Mouse (Mus musculus) forebrain, embryonic 13.5 days (tissue): Measurements from ENCODE around the gene Tbc1d22a. TPM values are rescaled to one million over a fixed set of nuclear protein-coding genes. Genes with fewer than 3 reads are reported as not detected.
"Not testable (repeated sequence)": the region's sequence is repeated elsewhere in the genome, so short reads cannot be mapped to it uniquely, and the experiment has no call there.

ENCODE experiments used
- ATAC-seq: fragments of 200-750 bp; cut with Nextera tagmentation; 2 replicates; pipeline ENCODE4 v1.8.0; 2017
- H3K27ac ChIP-seq: fragments of 300-500 bp; sonication (generic); 2 replicates; pipeline ENCODE4 v1.5.1; 2015; ENCODE audit warnings: inconsistent platforms, mild to moderate bottlenecking, moderate library complexity
- H3K27me3 ChIP-seq: fragments of 300-500 bp; sonication (generic); 2 replicates; pipeline ENCODE4 v1.6.1; 2015; ENCODE audit warnings: mild to moderate bottlenecking, inconsistent platforms
- H3K36me3 ChIP-seq: fragments of 300-500 bp; sonication (generic); 2 replicates; pipeline ENCODE4 v1.6.1; 2015; ENCODE audit warnings: mild to moderate bottlenecking, inconsistent platforms; ENCODE audit not compliant: poor library complexity, severe bottlenecking
- H3K4me1 ChIP-seq: fragments of 300-500 bp; sonication (generic); 2 replicates; pipeline ENCODE4 v1.6.1; 2015; ENCODE audit warnings: inconsistent platforms
- H3K4me2 ChIP-seq: fragments of 300-500 bp; sonication (generic); 2 replicates; pipeline ENCODE4 v1.6.1; 2015; ENCODE audit warnings: inconsistent platforms, mild to moderate bottlenecking, moderate library complexity
- H3K4me3 ChIP-seq: fragments of 300-500 bp; sonication (generic); 2 replicates; pipeline ENCODE4 v1.5.1; 2015; ENCODE audit warnings: mild to moderate bottlenecking, inconsistent platforms
- H3K9ac ChIP-seq: fragments of 300-500 bp; sonication (generic); 2 replicates; pipeline ENCODE4 v1.6.1; 2015; ENCODE audit warnings: mild to moderate bottlenecking, inconsistent platforms
- H3K9me3 ChIP-seq: fragments of 300-500 bp; sonication (generic); replicated peaks from 2 replicates; pipeline ENCODE4 v1.6.1; 2016; ENCODE audit warnings: inconsistent platforms
- WGBS: fragments of 180-500 bp; shearing (Covaris S2); methylation state at CpG from one replicate; pipeline ENCODE4 v1.1.7; 2015; 5-methylcytosine and 5-hydroxymethylcytosine counted together
- polyA plus RNA-seq: library from polyadenylated mRNA; unstranded; fragments of >200 nt; fragmentation: Nextera tagmentation; extraction: Ambion mirVana; gene quantifications from 2 replicates; pipeline ENCODE4 v1.2.1, GENCODE M21; 2015

The Tbc1d22a gene
- polyA plus RNA-seq, 1 experiment from 2014 or later, result 10.1 TPM

- Histone ChIP-seq H3K27me3 (no peaks in the 10 kb centered on the region), H3K9ac (peak overlapping the region; percentile 96), H3K4me2 (peak overlapping the region; percentile 79), H3K36me3 (no peaks in the 10 kb centered on the region), H3K4me1 (peaks cover 50% of the 10 kb centered on the region), H3K27ac (no peak overlapping the region), H3K4me3 (peak overlapping the region; percentile 88), H3K9me3 (no peaks in the 10 kb centered on the region)
- 84% methylated on average over 5 of the region's 5 CpGs for WGBS
- ATAC-seq, result no peak
These were observed 30.2 kb upstream of the Tbc1d22a start for GRCm38 (mm10) chr15:86184071-86184470.

DNA sequence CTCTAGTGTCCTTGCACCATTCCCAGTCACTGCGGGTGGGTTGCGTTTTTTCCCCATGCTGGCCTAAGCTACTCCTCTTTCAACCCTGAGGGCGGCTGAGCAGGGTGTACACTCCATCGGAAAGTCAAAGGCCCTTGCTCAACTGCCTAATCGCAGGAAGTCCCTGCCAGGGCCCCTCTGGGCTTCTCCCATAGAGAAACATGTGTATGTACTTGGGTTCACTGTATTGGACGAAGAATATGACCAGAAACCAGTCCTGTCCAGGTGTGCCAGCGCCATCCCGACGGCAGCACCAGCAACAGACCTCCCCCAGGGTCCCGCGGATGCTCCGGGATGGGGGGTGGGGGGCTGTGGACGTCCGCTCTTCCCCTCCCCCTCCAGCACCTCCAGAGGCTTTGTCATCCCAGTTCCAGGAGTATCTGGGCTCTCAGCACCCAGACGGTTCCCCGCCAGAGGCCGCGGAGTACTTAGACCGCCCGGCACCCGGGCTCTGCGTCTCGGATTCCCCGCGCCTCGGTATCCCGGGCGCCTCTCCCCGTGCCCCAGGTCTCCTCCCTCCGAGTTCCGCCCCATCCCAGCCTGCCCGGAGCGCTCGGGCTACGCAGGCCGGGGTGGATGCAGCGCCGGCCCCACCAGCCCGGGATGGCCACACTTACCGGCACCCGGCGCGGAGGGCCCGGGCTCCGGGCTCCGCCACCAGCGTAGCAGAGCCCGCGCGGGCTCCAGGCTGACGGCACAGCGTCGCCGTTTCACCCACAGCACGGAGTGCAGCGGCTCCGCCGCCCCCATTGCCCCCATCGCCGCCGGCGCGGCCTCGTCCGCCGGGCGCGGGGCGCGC lies 29.2 kb upstream of the Tbc1d22a start:
- H3K4me2 ChIP-seq, result peak overlapping the region; percentile 79
- peak; percentile 73 for ATAC-seq
- peak overlapping the region; percentile 77 for H3K27ac ChIP-seq
- WGBS, result under 1% methylated on average over 70 of the region's 70 CpGs
- H3K9me3 ChIP-seq, result no peaks in the 10 kb centered on the region
- peak overlapping the region; percentile 96 for H3K9ac ChIP-seq
- no peaks in the 10 kb centered on the region for H3K36me3 ChIP-seq
- H3K4me3 ChIP-seq, result peak overlapping the region; percentile 88
- no peaks in the 10 kb centered on the region for H3K27me3 ChIP-seq
- H3K4me1 ChIP-seq, result peaks cover 53% of the 10 kb centered on the region

GRCm38 (mm10) chr15:86185689-86186569 lies 28.3 kb upstream of the Tbc1d22a start, which contains the start of gene Cerk:
Gene Cerk (minus strand): TSS chr15:86186141.
- ATAC-seq, result peak; percentile 75

GRCm38 (mm10) chr15:86186686-86187085 lies 27.6 kb upstream of the Tbc1d22a start:
- no peaks in the 10 kb centered on the region for H3K9me3 ChIP-seq
- ATAC-seq, result no peak
- no peak overlapping the region for H3K9ac ChIP-seq
- no peak overlapping the region for H3K27ac ChIP-seq
- peak overlapping the region; percentile 79; the same call in 1 of the 2 replicates for H3K4me2 ChIP-seq
- no peaks in the 10 kb centered on the region for H3K36me3 ChIP-seq
- H3K27me3 ChIP-seq, result no peaks in the 10 kb centered on the region
- no peak overlapping the region for H3K4me3 ChIP-seq
- peaks cover 53% of the 10 kb centered on the region for H3K4me1 ChIP-seq
- WGBS, result 50% methylated on average over 3 of the region's 3 CpGs

More at GRCm38 (mm10) chr15:86185689-86186569, 28.3 kb upstream of the Tbc1d22a start, which contains the start of gene Cerk:
- H3K27me3 ChIP-seq, result no peaks in the 10 kb centered on the region
- H3K9ac ChIP-seq, result peak within 1 kb of the TSS; percentile 96
- H3K4me3 ChIP-seq, result peak within 1 kb of the TSS; percentile 88
- H3K4me2 ChIP-seq, result peak within 1 kb of the TSS; percentile 79
- H3K27ac ChIP-seq, result peak within 1 kb of the TSS; percentile 77
- no peaks in the 10 kb centered on the region for H3K9me3 ChIP-seq
- H3K4me1 ChIP-seq, result peaks cover 53% of the 10 kb centered on the region
- 3% methylated on average over 36 of the region's 43 CpGs for WGBS
- no peaks in the 10 kb centered on the region for H3K36me3 ChIP-seq

GRCm38 (mm10) chr15:86188186-86188585 lies 26.1 kb upstream of the Tbc1d22a start:
- Histone ChIP-seq H3K9ac (peak overlapping the region; percentile 43; the same call in 1 of the 2 replicates), H3K4me3 (no peak overlapping the region), H3K36me3 (no peaks in the 10 kb centered on the region), H3K4me2 (no peak overlapping the region), H3K27ac (peak overlapping the region; percentile 54), H3K9me3 (no peaks in the 10 kb centered on the region), H3K27me3 (no peaks in the 10 kb centered on the region), H3K4me1 (peaks cover 39% of the 10 kb centered on the region)
- ATAC-seq, result no peak
- 27% methylated on average over 5 of the region's 5 CpGs for WGBS

DNA sequence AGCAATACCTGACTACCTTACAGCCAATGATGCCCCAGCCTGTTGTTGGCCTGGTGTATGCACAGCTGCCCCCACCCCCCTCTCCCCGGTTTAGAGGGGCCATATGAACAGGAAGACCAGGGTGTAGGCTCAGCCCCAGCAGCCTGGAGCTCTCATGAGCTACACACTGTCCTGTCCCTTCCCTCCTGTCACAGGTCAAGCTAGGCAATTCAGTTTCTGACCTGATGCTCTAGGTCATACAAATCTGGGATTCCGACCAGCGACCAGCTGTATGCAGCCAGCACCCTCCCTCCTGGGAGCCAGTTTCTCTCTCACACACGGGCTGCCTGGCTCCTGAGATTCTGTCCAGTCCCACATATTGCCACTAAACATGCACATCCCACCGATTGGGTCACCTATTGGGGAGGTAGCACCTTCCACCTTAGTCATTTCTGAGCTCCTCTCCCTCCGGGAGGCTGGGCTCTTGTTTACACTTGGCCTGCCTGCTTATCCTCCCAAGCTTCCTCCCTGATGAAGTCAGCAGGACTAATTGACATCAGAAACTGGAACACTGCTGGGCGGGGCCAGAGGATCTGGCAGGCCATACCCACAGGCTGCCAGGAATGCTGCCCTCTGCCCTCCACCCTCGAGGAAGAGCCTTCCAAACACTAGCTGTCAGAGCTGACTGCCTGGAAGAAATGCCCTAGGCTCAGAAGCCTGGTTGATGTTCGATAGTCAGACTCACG lies 25.4 kb upstream of the Tbc1d22a start:
- Histone ChIP-seq H3K4me1 (peaks cover 34% of the 10 kb centered on the region), H3K27ac (peak overlapping the region; percentile 54), H3K9me3 (no peaks in the 10 kb centered on the region), H3K36me3 (no peaks in the 10 kb centered on the region), H3K4me3 (no peak overlapping the region), H3K9ac (no peak overlapping the region), H3K4me2 (no peak overlapping the region), H3K27me3 (no peaks in the 10 kb centered on the region)
- WGBS, result 50% methylated on average over 10 of the region's 10 CpGs
- ATAC-seq, result no peak

DNA sequence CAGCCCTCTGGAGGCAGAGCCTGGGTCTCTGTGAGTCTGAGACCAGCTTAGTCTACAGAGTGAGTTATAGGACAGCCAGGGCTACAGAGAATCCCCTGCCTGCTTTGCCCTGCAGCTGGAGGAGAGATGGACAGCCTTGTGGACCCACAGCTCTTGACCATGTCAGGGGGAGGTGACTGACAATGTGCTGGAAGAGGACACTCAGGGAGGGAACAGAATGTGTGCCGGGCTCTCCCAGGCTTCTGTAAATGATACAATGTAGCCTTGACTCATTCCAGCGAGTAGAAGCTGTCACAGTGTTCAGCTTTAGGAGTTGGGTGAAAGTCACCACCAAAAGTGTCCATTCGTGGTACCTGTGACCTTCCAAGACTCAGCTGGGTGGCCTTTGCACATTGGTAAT lies 23.9 kb upstream of the Tbc1d22a start:
- H3K27me3 ChIP-seq, result no peaks in the 10 kb centered on the region
- H3K4me2 ChIP-seq, result no peak overlapping the region
- no peak overlapping the region for H3K27ac ChIP-seq
- WGBS, result 76% methylated on average over 3 of the region's 3 CpGs
- no peak overlapping the region for H3K9ac ChIP-seq
- H3K9me3 ChIP-seq, result no peaks in the 10 kb centered on the region; the same call in 1 of the 2 replicates
- peaks cover 24% of the 10 kb centered on the region for H3K4me1 ChIP-seq
- no peaks in the 10 kb centered on the region for H3K36me3 ChIP-seq
- ATAC-seq, result no peak
- H3K4me3 ChIP-seq, result no peak overlapping the region

GRCm38 (mm10) chr15:86191505-86191904 lies 22.8 kb upstream of the Tbc1d22a start:
- no peak for ATAC-seq

GRCm38 (mm10) chr15:86191933-86192332 lies 22.3 kb upstream of the Tbc1d22a start:
- Histone ChIP-seq H3K9ac (no peak overlapping the region), H3K4me1 (peaks cover 15% of the 10 kb centered on the region), H3K4me3 (no peak overlapping the region), H3K36me3 (no peaks in the 10 kb centered on the region), H3K27me3 (no peaks in the 10 kb centered on the region), H3K9me3 (no peaks in the 10 kb centered on the region; the same call in 1 of the 2 replicates), H3K27ac (no peak overlapping the region), H3K4me2 (no peak overlapping the region)
- no peak for ATAC-seq
- 94% methylated on average over 3 of the region's 3 CpGs for WGBS

More at GRCm38 (mm10) chr15:86191505-86191904, 22.8 kb upstream of the Tbc1d22a start:
- Histone ChIP-seq H3K9me3 (no peaks in the 10 kb centered on the region; the same call in 1 of the 2 replicates), H3K27me3 (no peaks in the 10 kb centered on the region), H3K4me2 (no peak overlapping the region), H3K27ac (no peak overlapping the region), H3K9ac (no peak overlapping the region), H3K4me3 (no peak overlapping the region), H3K4me1 (peaks cover 18% of the 10 kb centered on the region), H3K36me3 (no peaks in the 10 kb centered on the region)
- WGBS, result 85% methylated on average over 1 of the region's 1 CpGs

DNA sequence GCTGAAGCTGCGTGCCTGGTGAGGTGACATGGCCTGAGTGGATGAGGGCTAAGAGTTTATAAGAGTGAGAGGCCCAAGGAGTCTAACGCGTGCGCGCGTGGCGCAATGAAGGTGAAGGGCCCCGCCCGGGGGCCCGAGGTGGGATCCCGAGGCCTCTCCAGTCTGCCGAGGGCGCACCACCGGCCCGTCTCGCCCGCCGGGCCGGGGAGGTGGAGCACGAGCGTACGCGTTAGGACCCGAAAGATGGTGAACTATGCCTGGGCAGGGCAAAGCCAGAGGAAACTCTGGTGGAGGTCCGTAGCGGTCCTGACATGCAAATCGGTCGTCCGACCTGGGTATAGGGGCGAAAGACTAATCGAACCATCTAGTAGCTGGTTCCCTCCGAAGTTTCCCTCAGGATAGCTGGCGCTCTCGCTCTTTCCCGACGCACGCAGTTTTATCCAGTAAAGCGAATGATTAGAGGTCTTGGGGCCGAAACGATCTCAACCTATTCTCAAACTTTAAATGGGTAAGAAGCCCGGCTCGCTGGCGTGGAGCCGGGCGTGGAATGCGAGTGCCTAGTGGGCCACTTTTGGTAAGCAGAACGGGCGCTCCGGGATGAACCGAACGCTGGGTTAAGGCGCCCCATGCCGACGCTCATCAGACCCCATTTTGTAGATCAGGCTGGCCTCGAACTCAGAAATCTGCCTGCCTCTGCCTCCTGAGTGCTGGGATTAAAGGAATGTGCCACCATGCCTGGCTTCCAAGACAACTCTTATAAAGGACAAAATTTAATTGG lies 19.4 kb upstream of the Tbc1d22a start:
- not testable (repeated sequence) for H3K27ac ChIP-seq, H3K9me3 ChIP-seq, H3K4me2 ChIP-seq, H3K27me3 ChIP-seq, H3K9ac ChIP-seq, H3K4me3 ChIP-seq, H3K4me1 ChIP-seq, H3K36me3 ChIP-seq
- ATAC-seq, result peak; percentile 95
- WGBS, result 85% methylated on average over 55 of the region's 55 CpGs

- no peak for ATAC-seq
- WGBS, result 79% methylated on average over 5 of the region's 5 CpGs
- H3K27ac ChIP-seq, result no peak overlapping the region
These were observed 15.2 kb upstream of the Tbc1d22a start for GRCm38 (mm10) chr15:86199052-86199451.

More at GRCm38 (mm10) chr15:86199052-86199451, 15.2 kb upstream of the Tbc1d22a start:
- no peaks in the 10 kb centered on the region; the same call in 1 of the 2 replicates for H3K9me3 ChIP-seq
- 0 out of 2 replicates have a peak, but pooled peaks cover 4% of the 10 kb centered on the region for H3K4me1 ChIP-seq
- no peak overlapping the region for H3K4me2 ChIP-seq
- no peak overlapping the region for H3K4me3 ChIP-seq
- H3K27me3 ChIP-seq, result 0 out of 2 replicates have a peak, but pooled peaks cover 2% of the 10 kb centered on the region
- H3K9ac ChIP-seq, result no peak overlapping the region
- H3K36me3 ChIP-seq, result no peaks in the 10 kb centered on the region
